Mouse (Mus musculus): ENCODE results near the gene Tkfc.

Gene Tkfc

DNA sequence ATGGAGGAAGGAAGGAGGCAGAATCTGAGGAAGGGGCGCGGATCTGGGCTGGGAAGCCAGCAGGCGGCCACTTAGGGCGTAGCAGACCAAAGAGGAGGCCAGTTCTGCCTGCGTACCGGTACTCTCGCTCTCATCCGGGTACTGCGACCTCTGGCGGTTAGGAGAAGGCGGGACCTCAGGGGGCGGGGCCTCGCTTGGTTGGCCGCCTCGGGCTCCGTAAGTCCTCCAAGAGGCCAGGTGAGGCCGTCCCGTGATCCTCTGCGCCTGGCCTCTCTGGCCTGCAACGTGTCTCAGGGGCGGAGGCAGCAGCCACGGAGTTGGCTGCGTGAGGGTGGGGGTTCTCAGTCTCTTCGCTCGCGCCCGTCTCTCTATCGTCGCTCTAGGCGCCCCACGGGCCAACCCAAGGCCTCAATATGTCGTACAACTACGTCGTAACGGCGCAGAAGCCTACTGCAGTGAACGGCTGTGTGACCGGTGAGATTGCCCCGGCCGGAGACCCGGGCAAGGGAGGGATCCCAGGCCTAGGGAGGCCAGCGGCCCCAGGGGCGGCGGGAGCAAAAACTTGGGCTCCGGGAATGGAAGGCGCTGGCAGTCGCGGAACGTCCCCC, at the start of gene Tkfc, which contains the start of gene Ddb1:
TSS of gene Tkfc (minus strand) at position 362 of the 608 bp plus-strand sequence.
TSS of gene Ddb1 (plus strand) at position 35 of the 608 bp plus-strand sequence.
- peak; percentile 93 for DNase-seq (ENCODE audit: low read depth, low spot score)

DNA sequence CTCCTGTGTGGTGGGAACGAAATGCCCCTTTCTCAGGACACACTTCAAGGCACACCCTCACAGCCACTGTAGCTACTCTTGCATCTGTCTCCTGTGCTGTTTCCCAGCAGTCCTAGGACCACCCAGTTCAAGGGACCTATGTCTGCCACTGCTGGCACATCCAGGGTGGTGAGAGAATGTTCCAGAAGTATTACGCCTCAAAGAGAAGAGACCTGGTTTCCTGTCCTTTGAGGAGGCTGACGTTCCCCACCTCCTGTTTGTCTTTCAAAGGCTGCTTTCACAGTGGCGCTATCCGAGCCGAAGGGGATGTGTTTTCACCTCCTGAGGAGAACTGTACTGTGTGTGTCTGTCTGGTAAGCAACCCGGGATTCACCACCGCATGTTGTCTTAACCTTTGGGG, 42.7 kb upstream of the Tkfc start:
- DNase-seq (ENCODE audit: low read depth, low spot score), result no peak

DNA sequence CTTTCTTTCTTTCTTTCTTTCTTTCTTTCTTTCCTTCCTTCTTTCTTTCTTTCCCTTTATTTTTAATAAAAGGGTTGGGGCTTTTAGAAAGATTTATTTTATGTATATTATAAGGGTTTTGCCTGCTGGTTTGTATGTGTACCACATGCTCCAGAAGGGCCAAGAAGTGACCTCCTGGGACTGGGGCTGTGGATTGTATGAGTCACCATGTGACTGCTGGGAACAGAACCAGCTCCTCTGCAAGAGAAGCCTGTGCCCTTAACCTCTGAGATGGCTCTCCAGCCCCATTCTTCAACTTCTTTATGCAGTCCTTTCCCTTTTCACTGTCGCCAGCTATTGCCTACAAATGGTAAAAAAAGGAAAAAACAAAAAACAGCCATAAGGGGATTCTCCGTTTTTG, 40.2 kb upstream of the Tkfc start:
- no peak for DNase-seq (ENCODE audit: low read depth, low spot score)

DNA sequence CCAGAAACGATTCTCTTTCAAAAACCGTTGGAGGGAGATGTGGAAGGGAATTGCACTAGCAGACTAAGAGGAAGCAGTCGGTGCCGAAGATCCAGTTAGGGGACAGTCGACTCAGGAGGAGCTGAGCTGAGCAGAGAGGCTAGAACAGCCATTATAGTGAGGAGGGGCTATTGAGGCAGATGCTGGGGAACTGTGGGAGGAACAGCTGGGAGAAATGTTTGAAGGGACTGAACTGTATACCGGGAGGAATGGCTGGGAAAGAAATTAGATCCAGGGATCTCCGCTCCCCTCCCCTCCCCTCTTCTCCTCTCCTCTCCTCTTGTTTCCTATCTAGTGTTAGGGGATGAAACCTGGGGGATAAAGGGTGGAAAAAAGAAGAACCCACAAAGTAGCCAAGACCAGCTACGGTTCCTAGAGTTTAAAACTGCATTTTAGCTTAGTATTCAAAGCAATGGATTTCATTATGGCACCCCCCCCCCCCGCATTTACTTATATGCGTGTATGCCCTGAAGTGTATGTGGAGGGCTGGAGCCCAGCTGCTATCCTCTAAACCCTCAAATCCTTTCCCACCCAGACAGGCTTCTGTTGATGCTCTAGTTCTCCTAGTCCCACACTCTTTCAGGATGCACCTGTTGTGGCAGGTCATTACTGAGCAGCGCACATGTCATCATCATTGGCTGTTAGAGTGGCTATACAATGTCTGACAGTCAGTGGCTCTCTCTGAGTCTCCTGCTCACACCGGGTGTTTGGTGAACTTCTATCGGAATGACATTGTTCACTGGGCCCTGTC, 35.3 kb upstream of the Tkfc start:
- DNase-seq (ENCODE audit: low read depth, low spot score), result no peak

DNA sequence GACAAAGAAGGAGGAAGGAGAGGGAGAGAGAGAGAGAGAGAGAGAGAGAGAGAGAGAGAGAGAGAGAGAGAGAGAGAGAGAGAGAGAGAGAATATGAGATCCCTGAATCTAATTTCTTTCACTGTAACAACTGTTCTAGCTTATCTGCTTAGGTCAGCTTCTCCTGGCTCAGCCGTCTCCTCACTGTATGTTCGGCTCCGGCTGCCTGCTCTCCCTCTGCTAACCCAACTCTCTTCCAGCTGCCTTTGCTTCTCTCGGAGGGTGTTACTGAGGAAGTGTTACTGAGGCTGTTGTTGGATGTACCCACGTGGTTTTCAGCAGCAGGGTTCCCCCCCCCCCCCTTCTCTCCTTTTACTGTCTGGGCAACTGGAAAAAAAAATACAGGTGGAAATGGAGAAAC, 34.6 kb upstream of the Tkfc start:
- no peak for DNase-seq (ENCODE audit: low read depth, low spot score)

DNA sequence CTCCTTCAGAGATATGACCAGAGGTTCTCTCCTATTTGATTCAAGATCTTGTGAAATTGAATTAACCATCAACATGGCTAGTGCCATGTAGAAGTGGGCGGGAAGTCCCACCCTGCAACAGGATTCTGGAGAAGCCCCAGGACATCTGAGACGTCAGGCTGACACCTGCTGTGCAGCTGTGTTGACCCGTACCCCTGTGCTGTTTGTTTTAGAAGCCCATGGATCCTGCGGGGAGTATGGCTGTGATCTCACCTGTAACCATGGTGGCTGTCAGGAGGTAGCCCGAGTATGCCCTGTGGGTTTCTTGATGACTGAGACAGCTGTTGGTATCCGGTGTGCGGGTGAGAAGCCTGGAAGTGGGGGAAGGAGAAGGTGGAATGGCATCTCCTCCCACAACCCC, 32.4 kb upstream of the Tkfc start:
- no peak for DNase-seq (ENCODE audit: low read depth, low spot score)

DNA sequence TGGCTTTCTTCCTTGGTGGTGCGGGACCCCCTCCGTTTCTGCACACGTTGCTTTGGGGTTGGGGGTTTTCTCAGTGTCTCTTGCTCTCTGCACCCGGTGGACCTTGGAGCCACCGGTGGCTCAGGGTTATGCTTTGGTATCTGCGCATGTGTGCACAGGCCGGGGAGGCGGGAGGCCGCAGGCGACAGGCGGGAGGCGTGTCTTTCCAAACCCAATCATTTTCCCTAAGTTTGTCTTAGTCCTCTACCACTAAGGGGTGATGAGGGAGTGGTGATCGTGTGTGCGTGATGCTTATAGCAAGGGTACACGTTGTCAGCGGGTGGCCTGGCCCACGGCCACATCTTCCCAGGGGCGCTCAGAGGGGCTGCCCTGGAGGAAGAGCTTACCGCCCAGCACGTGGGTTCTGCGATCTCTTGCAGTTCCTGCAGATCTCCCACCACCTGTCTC, 29.4 kb upstream of the Tkfc start:
- DNase-seq (ENCODE audit: low read depth, low spot score), result peak; percentile 39

DNA sequence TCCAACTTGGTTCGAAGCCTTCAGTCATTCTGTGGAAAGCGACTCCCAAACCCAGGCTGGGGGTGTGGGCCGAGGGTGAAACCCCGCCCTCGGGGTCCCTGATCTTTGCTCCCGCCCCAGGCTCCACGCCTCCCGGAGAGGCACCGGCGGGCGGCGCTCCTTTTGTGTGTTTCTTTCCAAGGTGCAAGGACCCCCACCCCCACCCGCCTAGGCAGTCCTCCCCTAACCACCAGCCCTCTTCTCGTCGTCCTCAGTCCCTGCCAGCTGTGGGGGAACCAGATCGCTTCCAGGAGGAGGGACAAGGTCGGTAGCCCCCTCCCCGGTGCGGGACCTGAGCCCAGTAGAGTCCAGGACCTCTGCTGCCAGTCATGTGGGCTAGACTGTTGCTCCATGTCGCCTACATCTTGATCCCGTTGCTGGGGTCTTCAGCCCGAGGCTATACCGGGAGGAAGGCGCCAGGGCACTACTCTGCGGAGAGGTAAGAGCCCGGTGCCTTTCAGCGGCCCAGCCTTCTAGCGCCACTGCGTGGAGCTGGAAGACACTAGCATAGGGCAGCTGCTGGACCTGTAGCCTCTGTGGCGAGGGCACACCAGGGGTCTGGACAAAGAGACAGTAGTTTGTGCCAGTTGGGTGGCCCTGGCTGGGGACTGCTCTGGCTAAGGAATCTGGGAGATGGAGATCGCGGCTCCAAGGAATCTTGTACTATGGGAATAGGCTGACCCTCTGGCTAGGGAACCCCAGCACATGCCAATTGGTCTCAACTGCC, 28.8 kb upstream of the Tkfc start, which contains the start of gene Vwce:
TSS of gene Vwce (plus strand) at position 108 of the 766 bp plus-strand sequence.
- DNase-seq (ENCODE audit: low read depth, low spot score), result no peak

DNA sequence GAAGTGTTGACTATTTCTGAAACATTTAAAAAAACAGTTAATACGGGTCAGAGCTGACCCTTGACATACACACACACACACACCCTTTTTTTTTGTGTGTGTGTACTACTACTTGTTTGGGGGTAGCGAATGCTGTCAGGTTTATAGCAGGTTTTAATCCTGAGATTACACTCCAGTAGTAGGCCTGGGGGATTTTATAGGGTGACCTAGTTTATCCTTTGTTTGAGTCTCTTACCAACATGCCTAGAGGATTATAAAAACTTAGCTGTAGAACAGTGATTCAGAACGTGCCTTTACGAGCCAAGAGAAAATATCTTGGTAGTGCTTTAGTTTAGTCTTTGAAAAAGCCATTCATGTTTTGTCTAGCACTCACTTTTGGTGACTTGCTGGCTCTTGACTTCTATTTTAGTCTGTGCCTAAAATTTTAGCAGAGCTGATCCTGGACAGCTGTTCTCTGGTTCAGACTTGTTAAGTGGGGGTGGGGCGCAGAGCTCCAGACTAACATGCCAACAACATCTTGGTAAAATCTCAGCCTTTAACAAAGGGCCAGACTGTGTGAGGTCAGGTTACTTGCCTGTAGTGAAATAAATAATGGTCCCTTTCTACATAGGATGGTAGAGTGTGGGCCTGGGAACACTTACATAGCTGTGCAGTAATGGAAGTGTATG, 3.3 kb upstream of the Tkfc start:
- no peak for DNase-seq (ENCODE audit: low read depth, low spot score)

DNA sequence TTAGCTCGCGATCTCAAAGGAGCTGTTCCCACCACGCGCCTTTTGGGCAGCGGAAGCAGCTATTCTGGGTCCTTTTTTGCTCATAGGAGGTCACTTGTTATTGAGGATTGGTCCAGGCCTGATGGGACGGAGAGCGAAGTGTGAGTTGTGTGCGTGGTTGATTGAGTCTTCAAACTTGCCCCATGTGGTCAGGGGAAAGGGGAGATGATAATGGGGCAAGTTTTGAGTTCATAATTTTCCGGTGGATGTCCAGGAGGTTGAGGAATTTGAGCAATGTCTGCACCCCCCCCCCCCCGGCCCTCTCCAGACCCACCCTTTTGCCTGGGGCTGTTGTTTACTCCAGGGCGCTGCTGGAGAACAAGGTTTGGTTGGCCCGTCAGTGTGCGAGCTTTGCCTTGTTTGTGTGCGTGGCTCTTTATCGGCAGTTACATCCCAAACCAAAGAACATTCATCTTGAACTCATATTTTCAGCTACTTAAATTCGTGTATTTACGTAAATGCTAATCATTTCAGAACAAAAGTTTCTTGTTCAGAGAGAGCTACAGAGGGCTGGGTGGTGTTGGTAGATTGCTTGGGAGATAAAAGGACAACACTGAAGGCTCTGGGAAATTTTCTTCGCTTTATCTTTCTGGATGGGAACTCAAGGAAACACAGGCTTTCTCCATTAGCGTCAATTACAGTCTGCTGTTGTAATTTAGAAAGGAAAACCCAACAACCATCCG, 608 bp upstream of the Tkfc start:
- no peak for DNase-seq (ENCODE audit: low read depth, low spot score)

DNA sequence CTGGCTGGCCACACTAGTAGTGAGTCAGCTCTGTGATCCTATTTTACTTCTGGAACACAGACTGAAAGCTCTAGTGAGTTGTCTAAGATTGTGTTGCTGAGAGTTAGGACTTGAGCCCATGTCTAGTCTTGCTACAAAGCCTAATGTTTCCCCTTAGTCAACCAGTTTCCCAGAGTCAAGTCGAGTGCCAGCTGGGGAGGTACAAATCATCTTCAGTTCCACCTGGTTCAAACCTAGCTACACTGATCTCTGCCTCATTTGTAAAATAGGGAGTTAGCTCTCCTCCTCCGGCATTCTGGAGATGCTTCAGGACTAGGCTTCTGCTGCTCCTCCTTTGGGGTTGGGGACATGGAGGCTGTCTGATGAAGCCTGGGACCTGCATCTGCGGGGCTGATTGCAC, 920 bp downstream of the Tkfc start:
- no peak for DNase-seq (ENCODE audit: low read depth, low spot score)

DNA sequence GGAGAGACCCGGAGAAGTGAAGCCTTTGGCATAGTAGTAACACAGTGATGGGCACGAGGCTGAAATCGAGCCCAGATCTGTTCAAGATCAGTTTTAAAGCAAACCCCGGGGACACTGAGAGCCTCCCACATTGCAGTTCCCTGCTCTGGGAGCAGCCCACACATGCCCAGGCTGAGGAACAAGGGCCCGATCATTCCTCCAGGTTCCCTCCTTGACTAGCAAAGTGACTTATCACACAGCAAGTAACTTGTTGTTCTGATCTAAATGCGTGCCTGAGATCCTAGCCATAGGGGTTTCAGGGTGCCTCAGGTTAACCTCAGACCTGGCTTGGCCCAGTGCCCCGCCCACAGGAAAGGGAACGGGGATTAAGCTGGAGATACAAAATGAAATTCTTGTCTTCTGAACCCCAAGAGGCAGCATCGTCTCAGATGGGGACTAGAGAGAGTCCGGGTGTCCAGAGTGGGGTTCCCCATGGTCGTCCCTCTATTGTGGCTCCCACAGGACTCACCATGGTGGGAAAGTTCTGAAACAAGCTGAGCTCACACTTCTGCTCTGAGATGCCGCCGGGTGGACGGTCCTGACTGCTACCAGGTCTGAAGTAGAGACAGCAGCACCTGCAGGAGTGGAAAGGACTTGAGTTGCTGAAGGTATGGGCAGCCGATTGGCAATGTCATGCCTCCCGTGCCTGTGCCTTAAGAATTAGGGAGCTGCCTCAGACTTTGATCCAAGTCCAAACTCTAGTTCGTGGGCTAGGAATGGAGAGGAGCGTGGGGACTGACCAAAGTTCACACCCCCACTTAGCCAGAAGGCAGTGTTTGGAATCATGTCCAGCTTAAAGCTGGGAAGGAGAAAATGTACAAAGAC, 1.6 kb downstream of the Tkfc start:
- no peak for DNase-seq (ENCODE audit: low read depth, low spot score)

DNA sequence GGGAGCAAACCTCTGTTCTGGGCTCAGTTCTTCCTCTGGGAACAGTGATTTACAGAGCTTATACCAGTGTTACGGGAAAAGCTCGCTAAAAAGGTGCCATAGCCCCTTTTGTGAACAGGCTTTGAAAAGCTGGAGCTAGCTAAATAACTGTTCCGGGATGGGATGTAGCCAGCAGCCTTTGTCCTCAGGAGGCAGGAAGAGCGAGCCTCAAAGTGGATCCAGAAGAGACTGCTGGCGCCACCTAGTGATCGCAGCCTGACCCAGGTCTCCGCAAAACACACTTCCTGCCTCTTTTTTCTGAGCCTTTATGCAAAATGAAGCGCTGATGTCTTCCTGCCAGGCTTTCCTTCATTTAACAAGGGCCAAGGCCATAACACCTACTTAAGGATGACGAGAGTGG, 2.7 kb downstream of the Tkfc start:
- peak; percentile 75 for DNase-seq (ENCODE audit: low read depth, low spot score)

DNA sequence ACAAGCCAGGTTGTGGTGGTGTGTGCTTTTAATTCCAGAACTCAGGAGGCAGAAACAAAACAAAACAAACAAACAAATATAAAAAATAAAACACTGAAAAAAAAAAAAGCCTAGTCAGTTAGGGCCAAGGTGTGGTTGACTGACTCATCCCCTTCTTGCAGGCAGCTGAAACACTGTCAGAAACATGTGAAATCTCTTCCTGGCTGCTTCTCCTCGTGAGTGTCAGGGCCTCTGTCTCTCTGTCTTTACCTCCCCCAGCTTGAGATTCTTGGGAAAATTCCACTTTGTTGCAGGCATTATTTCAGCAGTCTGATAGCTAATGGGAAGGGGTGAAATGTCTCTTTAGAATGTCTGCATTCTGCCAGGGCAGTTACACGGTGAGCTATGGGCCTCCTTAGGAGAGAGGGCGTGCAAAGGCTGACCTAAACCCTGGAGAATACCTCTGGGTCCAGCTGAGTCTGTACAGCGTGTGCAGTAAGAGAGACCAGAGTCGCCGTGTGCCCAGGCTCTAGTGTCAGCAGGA, 3.1 kb downstream of the Tkfc start:
- DNase-seq (ENCODE audit: low read depth, low spot score), result no peak

DNA sequence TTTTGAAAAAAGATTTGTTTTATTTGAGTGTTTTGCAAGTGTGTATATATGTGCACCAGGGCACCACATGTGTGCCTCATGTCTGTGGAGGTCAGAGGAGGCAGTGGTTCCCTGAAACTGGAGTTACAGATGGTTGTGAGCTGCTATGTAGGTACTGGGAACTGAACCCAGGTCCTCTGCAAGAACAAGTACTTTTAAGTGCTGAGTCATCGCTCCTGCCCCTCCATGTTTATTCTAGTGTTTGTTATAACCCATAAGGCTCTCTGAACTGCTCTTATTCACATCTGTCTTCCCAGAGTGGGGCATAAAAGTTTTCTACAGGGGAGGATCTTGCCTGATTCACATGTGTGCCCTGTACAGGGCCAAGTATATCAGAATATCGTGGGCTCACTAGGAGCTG, 5.8 kb downstream of the Tkfc start:
- no peak for DNase-seq (ENCODE audit: low read depth, low spot score)

DNA sequence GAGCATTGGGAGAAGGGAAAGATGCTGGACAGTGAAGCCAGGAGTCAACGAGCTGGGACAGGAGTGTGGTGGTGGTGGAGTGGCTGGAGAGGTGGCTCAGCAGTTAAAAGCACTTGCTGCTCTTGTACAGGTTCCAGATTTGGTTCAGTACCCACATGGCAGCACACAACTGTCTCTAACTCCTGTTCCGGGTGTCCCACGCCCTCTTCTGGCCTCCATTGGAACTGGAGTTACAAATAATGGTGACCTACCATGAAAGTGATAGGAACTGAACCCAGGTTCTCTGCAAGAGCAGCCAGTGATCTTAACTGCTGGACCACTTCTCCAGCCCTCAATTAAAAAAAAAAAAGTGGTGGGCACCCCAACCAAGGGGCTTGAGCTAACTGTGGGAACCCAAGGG, 7.3 kb downstream of the Tkfc start:
- no peak for DNase-seq (ENCODE audit: low read depth, low spot score)

DNA sequence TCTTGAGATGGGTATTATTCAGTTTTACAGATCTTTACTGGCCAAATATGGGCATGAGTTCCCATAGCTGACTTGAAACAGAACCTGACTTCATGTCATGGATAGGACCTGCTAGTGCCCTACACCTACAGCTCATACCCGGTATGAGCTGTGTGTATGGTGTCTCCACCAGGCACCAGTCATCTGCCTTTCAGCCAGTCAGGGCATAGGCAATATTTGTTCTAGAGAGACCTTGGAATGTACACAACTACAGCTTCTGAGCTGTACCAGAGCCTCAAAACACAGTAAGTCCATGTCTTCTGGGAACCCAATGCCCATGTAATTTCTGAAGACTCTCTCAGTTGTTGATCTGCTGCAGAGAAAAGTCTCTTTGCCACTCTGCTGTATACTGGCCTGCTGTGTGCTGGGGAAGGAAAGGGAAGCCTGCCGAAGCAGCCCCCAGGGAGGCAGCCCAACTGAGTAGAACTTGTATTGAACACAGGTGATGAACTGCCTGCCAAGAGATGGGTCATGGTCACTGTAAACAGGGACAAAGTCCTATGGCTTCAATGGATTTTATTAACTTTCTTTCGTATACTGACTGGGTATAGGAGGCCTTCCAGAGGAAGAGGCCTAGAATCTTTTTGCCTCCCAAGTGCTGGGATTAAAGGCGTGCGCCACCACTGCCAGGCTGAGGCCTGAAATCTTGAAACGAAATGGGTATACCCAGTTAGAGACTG, 13.6 kb downstream of the Tkfc start:
- DNase-seq (ENCODE audit: low read depth, low spot score), result no peak

DNA sequence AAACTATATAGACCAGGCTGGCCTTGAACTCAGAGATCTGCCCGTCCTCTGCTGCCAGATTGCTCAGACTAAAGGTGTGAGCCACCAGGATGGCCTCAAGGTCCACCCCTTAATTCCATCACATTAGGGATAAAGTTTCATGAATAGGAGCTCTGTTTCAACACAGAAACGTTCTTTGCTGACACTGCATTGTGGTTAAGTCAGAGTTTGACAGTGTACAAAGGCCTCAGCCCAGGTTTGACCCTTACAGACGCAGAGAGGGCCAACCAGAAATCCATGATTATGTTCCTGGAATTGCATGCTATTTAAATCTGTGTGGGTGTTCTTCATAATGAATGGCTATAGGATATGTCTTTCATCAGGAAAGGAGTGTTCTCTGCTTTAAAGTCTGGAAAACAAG, 15.2 kb downstream of the Tkfc start:
- DNase-seq (ENCODE audit: low read depth, low spot score), result no peak

DNA sequence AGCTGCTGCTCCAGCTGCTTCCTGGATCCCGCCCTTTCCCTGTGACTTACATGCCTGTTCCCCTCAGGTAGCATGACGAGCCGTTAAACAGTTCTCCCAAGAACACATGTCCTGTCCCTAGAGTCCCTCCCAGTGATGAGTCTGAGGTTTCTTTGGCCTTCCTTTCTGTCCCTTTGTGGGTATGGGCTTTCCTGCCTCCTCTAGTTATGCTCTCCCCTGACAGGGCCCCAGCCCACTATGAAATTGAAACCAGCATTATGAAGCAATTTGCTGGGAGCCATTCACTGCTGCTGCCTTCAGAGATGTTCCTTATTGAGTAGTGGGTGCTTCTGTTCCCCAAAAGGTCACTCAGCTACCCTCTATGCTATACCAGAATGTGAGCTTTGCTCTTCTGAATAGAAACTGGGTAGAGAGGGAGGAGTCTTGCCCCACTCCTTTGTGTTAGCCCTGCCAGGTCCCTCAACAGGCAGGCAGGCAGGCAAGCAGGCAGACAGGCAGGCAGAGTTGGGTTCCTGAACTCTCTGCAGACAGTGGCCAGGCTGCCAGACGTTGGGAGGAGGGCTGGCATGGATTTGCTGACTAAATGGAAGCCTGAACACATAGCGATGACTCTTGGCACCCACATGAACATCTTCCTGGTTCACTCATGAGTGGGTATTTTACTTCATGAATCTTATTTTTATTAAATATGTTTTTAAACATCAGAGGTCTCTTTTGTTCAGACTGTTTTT, 16.2 kb downstream of the Tkfc start:
- no peak for DNase-seq (ENCODE audit: low read depth, low spot score)
